Mouse (Mus musculus): ENCODE measurements around the gene Fry. TPM values are rescaled to one million over a fixed set of nuclear protein-coding genes. Genes with fewer than 3 reads are reported as not detected.

The Fry gene
- polyA plus RNA-seq, 1 experiment, result not detected

GRCm38 (mm10) chr5:150425038-150425437 lies 306.6 kb downstream of the Fry start:
- TF ChIP-seq GATA1 (IDR thresholded peaks at IDR 0.05; ENCODE audit: low read length), result no peak

GRCm38 (mm10) chr5:150426595-150426994 lies 308.1 kb downstream of the Fry start:
- no peak for TF ChIP-seq GATA1 (IDR thresholded peaks at IDR 0.05; ENCODE audit: low read length)

GRCm38 (mm10) chr5:150431286-150431685 lies 312.8 kb downstream of the Fry start:
- TF ChIP-seq GATA1 (IDR thresholded peaks at IDR 0.05; ENCODE audit: low read length), result no peak

GRCm38 (mm10) chr5:150432960-150433359 lies 314.5 kb downstream of the Fry start:
- TF ChIP-seq GATA1 (IDR thresholded peaks at IDR 0.05; ENCODE audit: low read length), result no peak

GRCm38 (mm10) chr5:150436629-150437389 lies 318.4 kb downstream of the Fry start:
- no peak for TF ChIP-seq GATA1 (IDR thresholded peaks at IDR 0.05; ENCODE audit: low read length)

GRCm38 (mm10) chr5:150441690-150442089 lies 323.2 kb downstream of the Fry start:
- no peak for TF ChIP-seq GATA1 (IDR thresholded peaks at IDR 0.05; ENCODE audit: low read length)

GRCm38 (mm10) chr5:150451281-150452003 lies 333.0 kb downstream of the Fry start:
- TF ChIP-seq GATA1 (IDR thresholded peaks at IDR 0.05; ENCODE audit: low read length), result no peak

GRCm38 (mm10) chr5:150452004-150452626 lies 333.7 kb downstream of the Fry start:
- TF ChIP-seq GATA1 (IDR thresholded peaks at IDR 0.05; ENCODE audit: low read length), result no peak

GRCm38 (mm10) chr5:150452671-150453070 lies 334.2 kb downstream of the Fry start:
- TF ChIP-seq GATA1 (IDR thresholded peaks at IDR 0.05; ENCODE audit: low read length), result no peak

GRCm38 (mm10) chr5:150453490-150453889 lies 335.0 kb downstream of the Fry start:
- TF ChIP-seq GATA1 (IDR thresholded peaks at IDR 0.05; ENCODE audit: low read length), result no peak

- no peak for TF ChIP-seq GATA1 (IDR thresholded peaks at IDR 0.05; ENCODE audit: low read length)
These were observed 338.9 kb downstream of the Fry start for GRCm38 (mm10) chr5:150457165-150457903.

GRCm38 (mm10) chr5:150457904-150458739 lies 339.7 kb downstream of the Fry start:
- no peak for TF ChIP-seq GATA1 (IDR thresholded peaks at IDR 0.05; ENCODE audit: low read length)

GRCm38 (mm10) chr5:150459801-150460200 lies 341.4 kb downstream of the Fry start:
- no peak for TF ChIP-seq GATA1 (IDR thresholded peaks at IDR 0.05; ENCODE audit: low read length)

GRCm38 (mm10) chr5:150464721-150465120 lies 346.3 kb downstream of the Fry start:
- TF ChIP-seq GATA1 (IDR thresholded peaks at IDR 0.05; ENCODE audit: low read length), result no peak

GRCm38 (mm10) chr5:150465218-150465617 lies 346.8 kb downstream of the Fry start:
- TF ChIP-seq GATA1 (IDR thresholded peaks at IDR 0.05; ENCODE audit: low read length), result no peak

Data from G1E-ER4 (cell line).